Mouse (Mus musculus): ENCODE data around the gene Baz1b.
"Not testable (repeated sequence)": the region's sequence is repeated elsewhere in the genome, so short reads cannot be mapped to it uniquely, and the experiment has no call there.

DNA sequence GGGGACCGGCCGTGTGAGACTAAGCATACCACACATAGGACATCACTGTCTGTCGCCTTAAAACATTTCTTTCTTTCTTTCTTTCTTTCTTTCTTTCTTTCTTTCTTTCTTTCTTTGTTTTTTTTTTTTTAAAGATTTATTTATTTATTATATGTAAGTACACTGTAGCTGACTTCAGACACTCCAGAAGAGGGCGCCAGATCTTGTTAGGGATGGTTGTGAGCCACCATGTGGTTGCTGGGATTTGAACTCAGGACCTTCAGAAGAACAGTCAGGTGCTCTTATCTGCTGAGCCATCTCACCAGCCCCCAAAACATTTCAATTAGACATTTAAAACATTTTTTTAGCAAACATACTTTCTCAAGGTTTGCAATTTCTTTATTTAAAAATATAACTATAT lies 38.8 kb downstream of the Baz1b start:
- TF ChIP-seq CTCF (IDR thresholded peaks at IDR 0.05; ENCODE audit: low read depth, low read length); GATA1 (IDR thresholded peaks at IDR 0.05; ENCODE audit: borderline replicate concordance, low read length); TAL1 (conservative IDR thresholded peaks at IDR 0.05; ENCODE audit: low read depth, low read length): not testable (repeated sequence)
